Mouse (Mus musculus) ovary, adult 18-20 months (tissue): ENCODE results near the gene E130308A19Rik.
"Not testable (repeated sequence)": the region's sequence is repeated elsewhere in the genome, so short reads cannot be mapped to it uniquely, and the experiment has no call there.

Experiments
- DNase-seq: peaks from one replicate; pipeline ENCODE4 v3.0.0; 2022; ENCODE audit warnings: low spot score, mixed read lengths

E130308A19Rik gene

DNA sequence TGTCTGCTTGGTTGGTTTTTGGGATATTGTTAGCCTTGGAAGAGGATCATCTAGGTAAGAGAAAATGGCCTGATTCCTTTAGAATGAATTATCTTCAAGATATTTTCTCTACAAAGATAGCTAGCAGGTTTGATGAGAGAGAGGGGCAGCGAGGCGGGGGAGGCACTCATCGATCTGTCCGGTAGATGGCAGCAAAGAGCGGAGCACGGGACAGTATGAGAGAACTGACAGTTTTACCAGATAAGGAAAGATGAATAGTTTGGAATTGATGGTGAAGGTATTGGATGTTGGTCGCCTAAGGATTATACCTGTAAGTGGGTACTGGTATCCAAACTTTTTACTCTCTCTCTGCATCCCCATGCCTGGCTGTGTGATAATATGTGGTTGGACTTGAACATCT is 160.7 kb downstream of the E130308A19Rik start:
- no peak for DNase-seq

DNA sequence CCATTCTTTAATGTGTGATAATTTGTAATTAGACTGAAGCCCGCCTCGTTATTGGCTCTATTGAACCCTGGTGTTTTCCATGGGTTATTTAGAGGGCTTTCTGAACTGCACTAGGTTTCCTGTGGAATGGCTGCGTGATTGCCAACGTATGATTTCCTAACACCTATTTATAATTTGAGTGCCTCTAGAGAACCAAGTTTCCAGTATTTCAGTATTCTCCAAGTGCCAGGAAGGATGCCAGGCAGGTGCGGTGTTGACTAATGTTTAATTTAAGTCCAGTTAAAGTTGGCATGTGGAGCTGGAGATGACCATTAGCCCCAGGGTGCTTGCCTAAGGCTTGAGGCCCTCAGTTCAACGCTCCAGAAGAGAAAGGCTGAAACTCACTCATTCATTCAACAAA is 161.1 kb downstream of the E130308A19Rik start:
- no peak for DNase-seq

GRCm38 (mm10) chr4:59789015-59789414 is 163.0 kb downstream of the E130308A19Rik start:
- DNase-seq = no peak

- DNase-seq = not testable (repeated sequence)
Observed at GRCm38 (mm10) chr4:59793626-59794025, 167.6 kb downstream of the E130308A19Rik start.

DNA sequence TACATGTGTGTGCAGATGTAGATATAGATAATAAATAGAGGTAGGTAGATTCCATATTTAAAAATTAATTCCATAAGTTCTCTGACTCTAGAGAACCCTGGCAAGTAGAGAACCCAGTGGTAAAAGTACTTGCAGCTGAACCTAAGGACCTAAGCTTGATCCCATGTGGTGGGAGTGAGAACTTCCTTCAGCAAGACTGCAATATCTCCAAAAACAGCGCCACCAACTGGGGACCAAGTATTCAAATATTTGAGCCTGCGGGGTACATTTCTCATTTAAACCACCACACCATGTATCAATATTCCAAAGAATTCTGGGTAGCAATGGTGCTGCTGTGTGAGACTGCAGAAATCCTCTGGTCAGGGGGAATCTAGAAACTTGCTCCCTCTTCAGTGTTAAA is 168.1 kb downstream of the E130308A19Rik start:
- no peak for DNase-seq

GRCm38 (mm10) chr4:59795788-59796455 is 169.9 kb downstream of the E130308A19Rik start:
- no peak for DNase-seq

DNA sequence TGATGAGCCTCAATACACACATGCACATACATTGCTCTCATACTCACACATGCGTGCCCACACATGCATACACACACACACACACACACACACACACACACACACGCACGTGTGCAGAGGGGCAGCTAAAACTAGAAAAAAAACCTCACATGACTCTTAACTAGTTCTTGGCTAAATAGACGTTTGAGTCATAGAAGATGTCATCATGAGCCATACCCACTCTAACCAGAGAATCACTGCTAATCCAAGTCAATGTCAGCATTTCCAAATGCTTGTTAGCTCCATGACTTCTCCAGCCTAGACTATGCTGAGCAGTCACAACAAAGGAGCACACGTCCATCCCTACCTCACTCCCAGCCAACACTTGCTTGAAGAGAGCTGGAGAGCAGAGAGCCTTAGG is 174.2 kb downstream of the E130308A19Rik start:
- DNase-seq = no peak

- no peak for DNase-seq
Observed at GRCm38 (mm10) chr4:59801489-59801888, 175.5 kb downstream of the E130308A19Rik start, which contains the start of gene Inip. TSS of gene Inip (minus strand) at chr4:59801589.

DNA sequence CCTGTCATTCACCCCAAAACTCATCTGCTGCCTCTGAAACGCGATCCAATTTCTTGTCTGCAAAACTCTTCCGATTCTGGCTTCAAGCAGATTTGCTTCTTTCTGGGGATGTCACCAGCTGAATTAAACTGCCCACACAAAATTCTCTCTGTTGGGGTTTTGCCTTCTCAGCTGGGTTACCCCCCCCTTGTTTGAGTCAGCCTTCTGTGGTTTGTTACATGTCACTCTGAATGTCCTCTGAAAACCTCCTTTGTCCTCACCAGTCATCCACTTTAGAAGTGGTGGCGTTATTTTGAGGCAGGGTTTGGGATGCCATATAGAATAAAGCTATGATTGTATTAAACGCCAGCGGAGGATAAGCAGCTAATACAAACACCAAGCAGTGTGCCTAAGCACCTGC is 176.1 kb downstream of the E130308A19Rik start:
- DNase-seq = no peak

DNA sequence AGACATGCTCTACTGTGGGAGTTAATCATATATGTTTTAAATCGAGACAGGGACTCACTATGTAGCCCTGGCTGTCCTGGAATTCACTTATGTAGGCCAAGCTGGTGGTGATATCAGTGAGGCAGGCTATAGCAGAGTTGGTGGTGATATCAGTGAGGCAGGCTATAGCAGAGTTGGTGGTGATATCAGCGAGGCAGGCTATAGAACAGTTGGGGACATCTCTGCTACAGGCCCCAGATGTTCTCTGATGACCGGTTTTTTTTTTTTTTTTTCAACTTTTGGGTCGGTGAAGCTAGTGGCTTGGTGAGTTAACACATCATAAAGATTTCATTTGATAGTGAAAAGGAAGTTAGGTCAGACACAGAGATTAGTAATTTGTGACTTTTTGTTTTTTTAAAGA is 176.8 kb downstream of the E130308A19Rik start:
- no peak for DNase-seq

DNA sequence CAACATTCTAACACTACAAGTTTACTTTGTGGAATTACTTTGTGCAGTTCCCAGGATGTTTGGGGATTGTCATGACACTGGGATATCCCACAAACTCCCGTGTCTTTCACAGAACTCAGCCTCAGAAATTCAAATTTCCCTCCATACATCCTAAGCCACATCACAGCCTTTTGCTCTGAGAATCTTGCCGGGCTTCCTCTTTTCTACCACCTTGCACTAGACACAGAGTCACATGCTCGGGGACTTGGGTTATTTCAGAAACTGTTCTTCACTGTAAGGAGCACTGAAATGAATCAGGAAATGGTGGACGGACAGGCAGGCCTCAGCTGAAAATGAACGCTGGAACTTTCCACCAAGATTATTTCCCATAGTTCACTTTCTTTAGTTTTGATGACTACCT is 177.3 kb downstream of the E130308A19Rik start:
- DNase-seq = no peak

DNA sequence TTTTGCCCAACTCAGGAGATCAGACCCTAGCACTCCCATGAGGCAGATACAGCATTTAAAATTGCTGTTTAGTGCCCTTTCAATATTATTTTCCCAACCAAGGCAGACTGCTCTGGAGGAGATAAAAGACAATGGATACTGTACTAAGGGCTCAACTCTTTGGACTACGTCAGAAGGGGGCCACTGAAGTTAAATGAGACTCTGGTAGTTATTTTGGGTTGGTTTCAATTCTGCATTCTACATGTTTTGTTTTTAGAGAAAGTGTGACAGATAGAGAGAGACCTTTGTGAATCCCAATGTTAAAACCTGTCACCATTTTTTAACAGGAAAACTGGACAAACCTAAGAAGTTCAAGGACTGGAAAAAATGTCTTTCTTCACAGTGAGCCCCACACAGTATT is 178.7 kb downstream of the E130308A19Rik start:
- no peak for DNase-seq

- DNase-seq = peak; percentile 80
Observed at GRCm38 (mm10) chr4:59805181-59805967, 179.4 kb downstream of the E130308A19Rik start, which contains the start of gene Snx30. TSS of gene Snx30 (plus strand) at chr4:59805840.

DNA sequence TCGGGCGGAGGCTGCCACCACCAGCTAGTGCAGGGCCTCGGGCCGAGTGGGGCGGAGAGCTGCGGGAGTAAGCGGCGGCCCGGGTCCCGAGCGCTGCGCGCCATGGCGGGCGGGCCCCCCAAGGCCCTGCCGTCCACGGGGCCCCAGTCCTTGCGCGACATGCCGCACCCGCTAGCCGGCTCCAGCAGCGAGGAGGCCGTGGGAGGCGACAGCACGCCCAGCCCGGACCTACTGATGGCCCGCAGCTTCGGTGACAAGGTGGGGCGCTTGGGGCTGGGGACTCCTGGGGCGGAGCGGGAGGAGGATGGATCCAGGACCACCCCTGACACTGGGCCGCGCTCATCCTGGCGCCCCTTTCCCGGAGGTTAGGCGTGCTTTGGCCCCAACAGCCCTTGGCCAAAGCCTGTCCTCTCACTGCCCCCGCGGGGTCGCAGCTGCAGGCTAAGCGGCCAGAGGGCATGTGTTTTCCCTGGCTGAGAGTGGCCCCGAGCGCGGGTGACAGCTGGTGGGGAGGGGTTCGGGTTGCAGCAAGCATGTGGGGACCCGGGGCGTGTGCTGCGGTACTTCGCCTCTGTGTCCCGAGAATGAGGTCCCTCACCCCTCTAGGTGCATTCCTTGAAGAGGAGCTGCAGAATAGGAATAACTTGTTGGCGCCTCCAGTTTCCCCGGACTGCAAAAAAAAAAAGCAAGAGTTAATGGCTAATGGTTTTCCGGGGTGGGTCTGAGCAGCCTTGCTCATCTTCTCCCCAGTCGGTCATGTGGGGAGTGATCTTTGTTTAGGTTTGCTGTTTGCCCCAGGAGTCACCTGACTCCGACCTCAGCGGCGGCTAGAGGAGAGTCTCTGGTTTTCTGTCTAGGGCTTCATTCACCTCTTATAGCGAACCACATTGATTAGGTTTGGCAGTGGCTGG is 180.2 kb downstream of the E130308A19Rik start:
- no peak for DNase-seq

- no peak for DNase-seq
Observed at GRCm38 (mm10) chr4:59806879-59807195, 180.8 kb downstream of the E130308A19Rik start.

DNA sequence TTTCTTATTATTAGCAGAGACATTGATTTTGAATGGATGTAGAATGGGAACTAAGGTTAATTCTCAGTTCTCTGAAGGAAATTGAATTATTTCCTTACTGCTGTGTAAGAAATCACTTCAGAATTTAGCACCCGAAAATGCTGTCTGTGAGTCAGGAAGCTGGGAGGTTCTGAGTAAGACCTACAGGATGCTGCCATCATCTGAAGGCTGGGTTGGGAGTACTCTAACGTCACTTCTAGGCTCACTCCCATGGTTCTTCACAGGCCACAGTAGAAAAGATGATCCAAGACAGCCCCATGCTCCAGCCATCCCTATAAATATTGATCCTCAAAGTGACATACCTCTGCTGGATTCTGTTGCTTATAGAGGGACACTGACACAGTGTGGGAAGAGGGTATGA is 181.5 kb downstream of the E130308A19Rik start:
- no peak for DNase-seq

GRCm38 (mm10) chr4:59808396-59808795 is 182.4 kb downstream of the E130308A19Rik start:
- DNase-seq = no peak
